Mouse (Mus musculus): ENCODE data around the gene Fam227a.

GRCm38 (mm10) chr15:79690426-79691022, 31.8 kb upstream of the Fam227a start, which contains the start of gene Gtpbp1:
- TF ChIP-seq MAX (IDR thresholded peaks at IDR 0.05; ENCODE audit: low read depth) (no peak), POLR2A (IDR thresholded peaks at IDR 0.05; ENCODE audit: insufficient read length, low read depth) (peak; percentile 69)
